Mouse (Mus musculus): Measurements from ENCODE around the gene Oxld1. TPM values are rescaled to one million over a fixed set of nuclear protein-coding genes. Genes with fewer than 3 reads are reported as not detected.

Oxld1 gene
- polyA plus RNA-seq, 1 experiment from 2014 or later, result 18.2 TPM

- Histone ChIP-seq H3K36me3 (ENCODE audit: control insufficient read depth, insufficient read depth, low read length) (peaks cover 52% of the 10 kb centered on the region), H3K27me3 (ENCODE audit: control insufficient read depth, insufficient read depth, low read length) (no peaks in the 10 kb centered on the region), H3K4me2 (replicated peaks; ENCODE audit: low read depth, low read length) (no peak overlapping the region), H3K4me3 (ENCODE audit: low read length) (no peak overlapping the region), H3K4me1 (ENCODE audit: control insufficient read depth, insufficient read depth, low read length) (peaks cover 20% of the 10 kb centered on the region), H3K9me3 (ENCODE audit: control insufficient read depth, low read length) (no peaks in the 10 kb centered on the region), H3K27ac (ENCODE audit: low read depth, low read length) (no peak overlapping the region), H3K9ac (ENCODE audit: low read depth, low read length) (no peak overlapping the region)
- WGBS, result 96% methylated on average over 2 of the region's 2 CpGs
- no peak for ATAC-seq (ENCODE audit: low FRiP score, low TSS enrichment)
These were observed 5.7 kb upstream of the Oxld1 start for GRCm38 (mm10) chr11:120463536-120463935.

GRCm38 (mm10) chr11:120458847-120459597, 1.2 kb upstream of the Oxld1 start:
- 75% methylated on average over 6 of the region's 6 CpGs for WGBS
- Histone ChIP-seq H3K4me2 (replicated peaks; ENCODE audit: low read depth, low read length) (peak overlapping the region; percentile 93), H3K9ac (ENCODE audit: low read depth, low read length) (peak overlapping the region; percentile 89), H3K36me3 (ENCODE audit: control insufficient read depth, insufficient read depth, low read length) (peaks cover 37% of the 10 kb centered on the region), H3K4me1 (ENCODE audit: control insufficient read depth, insufficient read depth, low read length) (peaks cover 10% of the 10 kb centered on the region; the same call in 1 of the 2 replicates), H3K27ac (ENCODE audit: low read depth, low read length) (no peak overlapping the region), H3K9me3 (ENCODE audit: control insufficient read depth, low read length) (no peaks in the 10 kb centered on the region), H3K4me3 (ENCODE audit: low read length) (peak overlapping the region; percentile 86), H3K27me3 (ENCODE audit: control insufficient read depth, insufficient read depth, low read length) (no peaks in the 10 kb centered on the region)
- ATAC-seq (ENCODE audit: low FRiP score, low TSS enrichment), result no peak

- H3K9me3 ChIP-seq (ENCODE audit: control insufficient read depth, low read length), result no peaks in the 10 kb centered on the region
- peak overlapping the region; percentile 68; the same call in 1 of the 2 replicates for H3K27ac ChIP-seq (ENCODE audit: low read depth, low read length)
- H3K4me1 ChIP-seq (ENCODE audit: control insufficient read depth, insufficient read depth, low read length), result peaks cover 10% of the 10 kb centered on the region; the same call in 1 of the 2 replicates
- peak overlapping the region; percentile 89 for H3K9ac ChIP-seq (ENCODE audit: low read depth, low read length)
- WGBS, result 32% methylated on average over 14 of the region's 14 CpGs
- peak overlapping the region; percentile 86 for H3K4me3 ChIP-seq (ENCODE audit: low read length)
- 0 out of 2 replicates have a peak, but pooled peaks have one; percentile 8 for ATAC-seq (ENCODE audit: low FRiP score, low TSS enrichment)
- H3K36me3 ChIP-seq (ENCODE audit: control insufficient read depth, insufficient read depth, low read length), result peaks cover 27% of the 10 kb centered on the region
- H3K27me3 ChIP-seq (ENCODE audit: control insufficient read depth, insufficient read depth, low read length), result no peaks in the 10 kb centered on the region
- peak overlapping the region; percentile 93 for H3K4me2 ChIP-seq (replicated peaks; ENCODE audit: low read depth, low read length)
These were observed 498 bp downstream of the Oxld1 start for GRCm38 (mm10) chr11:120457370-120457769.

GRCm38 (mm10) chr11:120455413-120455812, 2.5 kb downstream of the Oxld1 start:
- ATAC-seq (ENCODE audit: low FRiP score, low TSS enrichment), result no peak
- no peak overlapping the region for H3K9ac ChIP-seq (ENCODE audit: low read depth, low read length)
- 92% methylated on average over 7 of the region's 7 CpGs for WGBS

GRCm38 (mm10) chr11:120454965-120455364, 2.9 kb downstream of the Oxld1 start:
- Histone ChIP-seq H3K4me1 (ENCODE audit: control insufficient read depth, insufficient read depth, low read length) (peaks cover 10% of the 10 kb centered on the region; the same call in 1 of the 2 replicates), H3K36me3 (ENCODE audit: control insufficient read depth, insufficient read depth, low read length) (peaks cover 7% of the 10 kb centered on the region), H3K27me3 (ENCODE audit: control insufficient read depth, insufficient read depth, low read length) (no peaks in the 10 kb centered on the region), H3K4me3 (ENCODE audit: low read length) (no peak overlapping the region), H3K4me2 (replicated peaks; ENCODE audit: low read depth, low read length) (no peak overlapping the region), H3K9me3 (ENCODE audit: control insufficient read depth, low read length) (no peaks in the 10 kb centered on the region), H3K9ac (ENCODE audit: low read depth, low read length) (no peak overlapping the region), H3K27ac (ENCODE audit: low read depth, low read length) (no peak overlapping the region)
- no peak for ATAC-seq (ENCODE audit: low FRiP score, low TSS enrichment)
- 90% methylated on average over 4 of the region's 4 CpGs for WGBS

More at GRCm38 (mm10) chr11:120455413-120455812, 2.5 kb downstream of the Oxld1 start:
- Histone ChIP-seq H3K27me3 (ENCODE audit: control insufficient read depth, insufficient read depth, low read length) (no peaks in the 10 kb centered on the region), H3K4me3 (ENCODE audit: low read length) (no peak overlapping the region), H3K27ac (ENCODE audit: low read depth, low read length) (no peak overlapping the region), H3K4me1 (ENCODE audit: control insufficient read depth, insufficient read depth, low read length) (peaks cover 10% of the 10 kb centered on the region; the same call in 1 of the 2 replicates), H3K36me3 (ENCODE audit: control insufficient read depth, insufficient read depth, low read length) (peaks cover 9% of the 10 kb centered on the region), H3K4me2 (replicated peaks; ENCODE audit: low read depth, low read length) (no peak overlapping the region), H3K9me3 (ENCODE audit: control insufficient read depth, low read length) (no peaks in the 10 kb centered on the region)

- Histone ChIP-seq H3K36me3 (ENCODE audit: control insufficient read depth, insufficient read depth, low read length) (no peaks in the 10 kb centered on the region; the same call in 1 of the 2 replicates), H3K9me3 (ENCODE audit: control insufficient read depth, low read length) (no peaks in the 10 kb centered on the region), H3K4me2 (replicated peaks; ENCODE audit: low read depth, low read length) (no peak within 1 kb of the TSS), H3K27me3 (ENCODE audit: control insufficient read depth, insufficient read depth, low read length) (no peaks in the 10 kb centered on the region), H3K4me3 (ENCODE audit: low read length) (no peak within 1 kb of the TSS), H3K4me1 (ENCODE audit: control insufficient read depth, insufficient read depth, low read length) (peaks cover 4% of the 10 kb centered on the region; the same call in 1 of the 2 replicates), H3K9ac (ENCODE audit: low read depth, low read length) (no peak within 1 kb of the TSS), H3K27ac (ENCODE audit: low read depth, low read length) (no peak within 1 kb of the TSS)
- 89% methylated on average over 4 of the region's 4 CpGs for WGBS
- ATAC-seq (ENCODE audit: low FRiP score, low TSS enrichment), result no peak
These were observed 4.6 kb downstream of the Oxld1 start, which contains the start of gene Pde6g for GRCm38 (mm10) chr11:120453306-120453705. Gene Pde6g (minus strand): TSS chr11:120453500.

GRCm38 (mm10) chr11:120452246-120452645, 5.6 kb downstream of the Oxld1 start:
- Histone ChIP-seq H3K9ac (ENCODE audit: low read depth, low read length) (no peak overlapping the region), H3K27me3 (ENCODE audit: control insufficient read depth, insufficient read depth, low read length) (no peaks in the 10 kb centered on the region), H3K36me3 (ENCODE audit: control insufficient read depth, insufficient read depth, low read length) (no peaks in the 10 kb centered on the region; the same call in 1 of the 2 replicates), H3K4me1 (ENCODE audit: control insufficient read depth, insufficient read depth, low read length) (peaks cover 4% of the 10 kb centered on the region; the same call in 1 of the 2 replicates), H3K4me2 (replicated peaks; ENCODE audit: low read depth, low read length) (no peak overlapping the region), H3K27ac (ENCODE audit: low read depth, low read length) (no peak overlapping the region), H3K9me3 (ENCODE audit: control insufficient read depth, low read length) (no peaks in the 10 kb centered on the region), H3K4me3 (ENCODE audit: low read length) (no peak overlapping the region)
- no peak for ATAC-seq (ENCODE audit: low FRiP score, low TSS enrichment)
- WGBS, result 70% methylated on average over 3 of the region's 3 CpGs

GRCm38 (mm10) chr11:120447179-120447578, 10.7 kb downstream of the Oxld1 start:
- no peaks in the 10 kb centered on the region for H3K4me1 ChIP-seq (ENCODE audit: control insufficient read depth, insufficient read depth, low read length)
- H3K9ac ChIP-seq (ENCODE audit: low read depth, low read length), result no peak overlapping the region
- no peaks in the 10 kb centered on the region for H3K9me3 ChIP-seq (ENCODE audit: control insufficient read depth, low read length)
- 60% methylated on average over 7 of the region's 7 CpGs for WGBS
- no peak overlapping the region for H3K4me2 ChIP-seq (replicated peaks; ENCODE audit: low read depth, low read length)
- H3K27ac ChIP-seq (ENCODE audit: low read depth, low read length), result no peak overlapping the region
- no peaks in the 10 kb centered on the region for H3K27me3 ChIP-seq (ENCODE audit: control insufficient read depth, insufficient read depth, low read length)
- no peak for ATAC-seq (ENCODE audit: low FRiP score, low TSS enrichment)
- H3K36me3 ChIP-seq (ENCODE audit: control insufficient read depth, insufficient read depth, low read length), result no peaks in the 10 kb centered on the region
- H3K4me3 ChIP-seq (ENCODE audit: low read length), result no peak overlapping the region

- Histone ChIP-seq H3K9me3 (ENCODE audit: control insufficient read depth, low read length) (no peaks in the 10 kb centered on the region), H3K4me2 (replicated peaks; ENCODE audit: low read depth, low read length) (no peak overlapping the region), H3K27me3 (ENCODE audit: control insufficient read depth, insufficient read depth, low read length) (no peaks in the 10 kb centered on the region), H3K36me3 (ENCODE audit: control insufficient read depth, insufficient read depth, low read length) (no peaks in the 10 kb centered on the region), H3K4me1 (ENCODE audit: control insufficient read depth, insufficient read depth, low read length) (no peaks in the 10 kb centered on the region), H3K27ac (ENCODE audit: low read depth, low read length) (no peak overlapping the region), H3K4me3 (ENCODE audit: low read length) (no peak overlapping the region), H3K9ac (ENCODE audit: low read depth, low read length) (no peak overlapping the region)
- no peak for ATAC-seq (ENCODE audit: low FRiP score, low TSS enrichment)
- 46% methylated on average over 3 of the region's 3 CpGs for WGBS
These were observed 12.4 kb downstream of the Oxld1 start for GRCm38 (mm10) chr11:120445475-120445874.
